In the genomic region with DNA sequence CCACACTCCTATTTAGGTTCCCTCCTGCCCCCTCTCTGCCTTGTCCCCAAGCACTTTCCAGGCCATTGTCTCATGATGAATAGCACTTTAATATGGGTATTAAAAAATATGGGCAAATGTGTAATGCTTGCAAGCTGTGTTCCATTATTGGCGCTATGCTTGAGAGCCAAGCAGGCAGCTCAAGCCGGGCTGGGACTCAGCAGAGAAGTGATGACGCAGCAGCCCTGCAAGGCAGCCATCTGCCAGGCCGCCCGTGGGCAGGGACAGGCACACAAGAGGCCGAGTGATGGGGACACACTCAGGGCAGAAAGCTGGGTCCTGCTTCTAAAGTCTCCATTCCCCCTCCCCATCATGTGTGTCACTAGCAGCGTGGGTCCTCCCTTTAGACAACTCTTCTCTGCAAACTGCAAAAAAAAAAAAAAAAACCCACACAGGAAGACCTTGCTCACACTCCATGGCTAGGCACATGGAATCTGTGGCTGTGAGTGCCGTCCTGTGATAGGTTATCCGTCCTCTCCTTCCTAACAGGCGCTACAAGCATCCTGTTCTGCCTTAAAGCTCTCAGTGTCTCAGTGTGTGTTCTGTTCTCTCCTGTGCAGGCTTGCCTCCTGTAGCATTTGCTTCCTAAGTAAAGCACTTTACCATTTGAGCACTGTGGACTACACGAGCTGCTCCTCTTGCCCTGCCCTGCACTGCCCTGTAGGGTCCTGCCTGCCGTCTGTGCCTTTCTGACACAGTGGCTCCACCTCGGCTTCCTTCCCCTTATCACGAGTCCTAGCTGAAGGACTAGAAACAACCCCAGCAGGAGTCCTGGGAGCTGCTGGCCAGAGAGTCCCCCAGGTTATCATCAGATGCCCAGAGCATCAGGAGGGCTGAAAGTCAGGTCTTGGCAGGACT, we compare ENCODE assay signal across 10 mouse cellular contexts. TPM values are rescaled to one million over a fixed set of nuclear protein-coding genes. Genes with fewer than 3 reads are reported as not detected.
DNase-seq lines count a peak whose midpoint lies in the region; ATAC-seq and TF ChIP-seq lines count a peak whose summit lies in the region.
"Had no signal": no experiment of that assay in that cellular context is flagged by ENCODE, and none has a peak within 500 bp of the region (broad histone marks: within the 10 kb centered on the region; RNA-seq: fewer than 3 reads in every experiment).

No protein-coding gene starts in this region.

- TF ChIP-seq CTCF in heart, adult 2 months (IDR thresholded peaks at IDR 0.05): peak; percentile 6; the same call in 1 of the 2 replicates
- no peak for TF ChIP-seq CTCF in midbrain, postnatal 0 days (IDR thresholded peaks at IDR 0.05)

- TF ChIP-seq EP300 in heart, adult 2 months (IDR thresholded peaks at IDR 0.05; ENCODE audit: insufficient read depth, low read depth, low read length): no peak

- 55% methylated on average over 14 of the region's 14 CpGs for WGBS in heart, adult 2 months
- 79% methylated on average over 14 of the region's 14 CpGs for WGBS in midbrain, postnatal 0 days
- 79% methylated on average over 14 of the region's 14 CpGs for WGBS in midbrain, embryonic 13.5 days
- WGBS in hindbrain, embryonic 15.5 days: 55% methylated on average over 14 of the region's 14 CpGs

- no peak overlapping the region for H3K4me2 ChIP-seq in midbrain, postnatal 0 days (ENCODE audit: low read depth, low read length, poor library complexity, severe bottlenecking)
- no peak overlapping the region for H3K4me2 ChIP-seq in midbrain, embryonic 13.5 days (replicated peaks)
- H3K4me2 ChIP-seq in hindbrain, embryonic 15.5 days: no peak overlapping the region
- H3K4me2 ChIP-seq: midbrain, embryonic 11.5 days had no signal

- H3K27me3 ChIP-seq in heart, adult 2 months (ENCODE audit: control insufficient read depth, insufficient read depth, low read length): no peaks in the 10 kb centered on the region
- no peaks in the 10 kb centered on the region for H3K27me3 ChIP-seq in midbrain, postnatal 0 days (ENCODE audit: insufficient read depth, low read length)
- H3K27me3 ChIP-seq in midbrain, embryonic 13.5 days: no peaks in the 10 kb centered on the region
- H3K27me3 ChIP-seq in hindbrain, embryonic 15.5 days: no peaks in the 10 kb centered on the region

- no peaks in the 10 kb centered on the region for H3K79me2 ChIP-seq in heart, adult 2 months (replicated peaks; ENCODE audit: control insufficient read depth, insufficient read depth, low read length)

- no peak overlapping the region for H3K27ac ChIP-seq in heart, adult 2 months
- H3K27ac ChIP-seq in midbrain, postnatal 0 days (ENCODE audit: low read depth, low read length): no peak overlapping the region
- no peak overlapping the region for H3K27ac ChIP-seq in midbrain, embryonic 13.5 days
- H3K27ac ChIP-seq in hindbrain, embryonic 15.5 days (replicated peaks): peak overlapping the region; percentile 77

- no peaks in the 10 kb centered on the region for H3K36me3 ChIP-seq in heart, adult 2 months (ENCODE audit: control insufficient read depth, insufficient read depth, low read length)
- H3K36me3 ChIP-seq in midbrain, postnatal 0 days (ENCODE audit: insufficient read depth, low read length): 0 out of 2 replicates have a peak, but pooled peaks cover 3% of the 10 kb centered on the region
- H3K36me3 ChIP-seq in midbrain, embryonic 13.5 days: peaks cover 10% of the 10 kb centered on the region
- no peaks in the 10 kb centered on the region for H3K36me3 ChIP-seq in hindbrain, embryonic 15.5 days

- no peaks in the 10 kb centered on the region for H3K9me3 ChIP-seq in midbrain, postnatal 0 days (ENCODE audit: low read length)
- no peaks in the 10 kb centered on the region for H3K9me3 ChIP-seq in midbrain, embryonic 13.5 days
- no peaks in the 10 kb centered on the region for H3K9me3 ChIP-seq in hindbrain, embryonic 15.5 days

- DNase-seq in heart, adult 2 months: no peak
- no peak for DNase-seq in heart, postnatal 14 days
- DNase-seq in midbrain, postnatal 0 days (ENCODE audit: low spot score): peak; percentile 63
- DNase-seq in lung, postnatal 4 days: peak; percentile 39 to 83
- DNase-seq in retina, embryonic 14.5 days (ENCODE audit: low spot score): no peak
- no peak for DNase-seq in thymus, postnatal 10 days (ENCODE audit: low spot score in 2 of 2)

- no peak overlapping the region for H3K4me3 ChIP-seq in heart, adult 2 months
- H3K4me3 ChIP-seq in midbrain, postnatal 0 days (ENCODE audit: low read depth, low read length): no peak overlapping the region
- no peak overlapping the region for H3K4me3 ChIP-seq in midbrain, embryonic 13.5 days (replicated peaks)
- no peak overlapping the region for H3K4me3 ChIP-seq in hindbrain, embryonic 15.5 days

- TF ChIP-seq POLR2A in heart, adult 2 months (IDR thresholded peaks at IDR 0.05; ENCODE audit: insufficient read depth, low read depth, low read length): no peak

- H3K4me1 ChIP-seq in heart, adult 2 months (ENCODE audit: control insufficient read depth, insufficient read depth, low read length): peaks cover 10% of the 10 kb centered on the region
- H3K4me1 ChIP-seq in midbrain, postnatal 0 days (ENCODE audit: insufficient read depth, low read length): no peaks in the 10 kb centered on the region
- H3K4me1 ChIP-seq in midbrain, embryonic 13.5 days (replicated peaks): peaks cover 10% of the 10 kb centered on the region
- peaks cover 60% of the 10 kb centered on the region for H3K4me1 ChIP-seq in hindbrain, embryonic 15.5 days (replicated peaks)

- no peak overlapping the region for H3K9ac ChIP-seq in heart, adult 2 months (ENCODE audit: low read depth, low read length)
- no peak overlapping the region for H3K9ac ChIP-seq in midbrain, postnatal 0 days (replicated peaks; ENCODE audit: low read length, poor library complexity, severe bottlenecking)
- no peak overlapping the region for H3K9ac ChIP-seq in midbrain, embryonic 13.5 days (replicated peaks)
- H3K9ac ChIP-seq in hindbrain, embryonic 15.5 days: no peak overlapping the region

- intact Hi-C loops in heart, adult 2 months (cut with DNase I): no loop called here
- intact Hi-C loops in heart, postnatal 14 days (cut with DNase I): no loop called here

- no peak for ATAC-seq in midbrain, postnatal 0 days (ENCODE audit: low FRiP score)
- ATAC-seq in midbrain, embryonic 13.5 days: no peak
- 0 out of 2 replicates have a peak, but pooled peaks have one; percentile 52 for ATAC-seq in hindbrain, embryonic 15.5 days (ENCODE audit: low FRiP score, low read depth)
- ATAC-seq: CD4-positive, CD25-positive, alpha-beta regulatory T cell, adult 4 months had no signal

RNA-seq across cellular contexts. Expression of a gene that starts 15.6 kb away (rescaled TPM):
- total RNA-seq in heart, adult 2 months (2021): 10 to 100 TPM; 38.8 to 39.6 TPM
- polyA plus RNA-seq in heart, adult 2 months (2012; rRNA removed): 34.3 and 39.7 TPM in 2 replicates
- 10 to 100 TPM; 31.4 to 32.9 TPM for total RNA-seq in heart, postnatal 14 days (2021)
- 90.5 and 101 TPM in 2 replicates for total RNA-seq in midbrain, postnatal 0 days (2014; rRNA removed)
- polyA plus RNA-seq in midbrain, postnatal 0 days (2015; fragmentation: Nextera tagmentation; extraction: Ambion mirVana): 35.2 and 37.7 TPM in 2 replicates
- 13.7 and 16.6 TPM in 2 replicates for polyA plus RNA-seq in midbrain, embryonic 13.5 days (2015; fragmentation: Nextera tagmentation; extraction: Ambion mirVana)
- polyA plus RNA-seq in hindbrain, embryonic 15.5 days (2015; fragmentation: Nextera tagmentation; extraction: Ambion mirVana): 51.8 and 62.3 TPM in 2 replicates
- polyA plus RNA-seq: CD4-positive, CD25-positive, alpha-beta regulatory T cell, adult 4 months had no signal

Comparison
In these comparisons a context has a peak if more than half of its experiments do, and no peak if none do; other contexts are left out.
1. DNase-seq: peak in midbrain, postnatal 0 days (single experiment) and lung, postnatal 4 days (2 of 2); none in heart, adult 2 months (0 of 2), heart, postnatal 14 days (0 of 2), retina, embryonic 14.5 days (single experiment) and thymus, postnatal 10 days (0 of 2).